Mouse (Mus musculus) erythroid progenitor cell, adult 5-6 weeks (primary cell): ENCODE results near the gene Fcgr2b. TPM values are rescaled to one million over a fixed set of nuclear protein-coding genes. Genes with fewer than 3 reads are reported as not detected.
A peak's percentile ranks its signal among the peaks of the same experiment; 100 is the strongest.

Experiments used
- ATAC-seq: replicated peaks from 2 replicates; pipeline ENCODE4 v1.8.0; 2016; ENCODE audit warnings: moderate number of reproducible peaks, mild to moderate bottlenecking, moderate TSS enrichment, inconsistent platforms; ENCODE audit not compliant: poor library complexity, low FRiP score, severe bottlenecking
- total RNA-seq, 2 experiments: library from RNA; stranded (forward) in 1 of 2; stranded (reverse) in 1 of 2; fragments of 150-400 nt in 1 of 2; fragments of 186-747, 209-891 nt in 1 of 2; gene quantifications; 2 replicates each; pipeline versions ENCODE4 v1.2.3 to v1.2.4; 2015 to 2017; ENCODE audit warnings: low replicate concordance in 2 of 2

The Fcgr2b gene
- total RNA-seq, 2 experiments from 2014 or later = 32.1 to 34.8 TPM

DNA sequence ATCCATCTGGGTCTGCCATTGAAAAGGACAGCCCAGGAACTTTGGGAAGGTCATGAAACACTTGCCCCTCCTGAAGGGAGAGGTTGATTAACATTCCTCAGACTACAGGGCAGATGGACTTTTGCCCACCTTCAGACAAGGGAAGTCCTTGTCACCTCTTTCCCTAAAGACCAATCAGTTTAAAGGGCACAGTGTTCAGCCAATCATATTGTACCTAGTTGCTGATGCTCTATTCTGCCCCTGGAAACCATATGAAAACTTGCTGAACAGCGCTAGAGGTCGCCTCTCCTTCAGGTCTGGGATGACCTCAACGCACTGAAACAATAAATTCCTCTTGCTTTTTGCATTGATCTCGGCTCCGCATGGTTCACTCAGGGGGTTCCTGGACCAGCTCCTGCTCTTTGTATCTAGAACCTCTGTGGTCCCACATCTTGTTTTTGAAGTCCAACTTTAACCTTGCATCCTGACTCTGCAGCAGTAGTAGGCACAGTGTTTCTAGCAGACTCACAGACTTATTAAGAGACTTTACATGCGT lies 42.9 kb downstream of the Fcgr2b start:
- ATAC-seq = no peak

DNA sequence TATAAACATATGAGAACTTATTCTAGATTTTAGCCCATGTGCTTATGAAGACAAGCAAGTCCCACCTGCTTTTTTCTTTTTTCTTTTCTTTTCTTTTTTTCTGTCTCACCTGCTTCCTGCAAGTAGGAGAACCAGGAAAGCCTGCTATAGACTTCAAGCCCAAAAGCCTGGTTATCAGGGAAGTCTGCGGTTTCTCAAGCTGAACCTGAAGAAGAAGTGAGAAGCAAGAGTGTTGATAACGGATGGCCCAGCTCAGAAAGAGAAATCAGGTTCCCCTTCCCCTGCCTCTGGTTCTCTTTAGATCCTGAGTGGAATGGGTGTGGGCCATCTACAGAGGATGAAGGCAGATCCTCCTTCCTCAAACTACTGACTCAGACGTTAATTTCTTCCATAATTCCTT lies 44.3 kb downstream of the Fcgr2b start:
- ATAC-seq = no peak

DNA sequence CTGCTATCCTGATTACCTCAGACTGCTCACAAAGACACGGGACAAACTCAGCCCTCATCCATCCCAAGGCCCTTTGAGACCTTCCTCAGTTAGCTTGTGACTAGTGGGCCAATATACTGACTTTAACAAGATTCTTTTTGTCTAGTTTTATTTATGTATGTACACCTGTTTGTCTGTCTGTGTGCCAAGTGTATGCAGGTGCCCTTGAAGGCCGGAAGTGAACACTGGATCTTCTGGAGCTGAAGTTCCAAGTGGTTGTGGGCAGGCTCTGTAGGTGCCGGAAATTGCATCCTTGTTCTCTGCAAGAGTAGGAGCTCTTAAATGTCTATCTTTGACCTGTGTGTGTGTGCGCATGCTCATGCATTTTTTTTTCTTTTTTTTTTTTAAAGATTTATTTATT lies 47.1 kb downstream of the Fcgr2b start:
- no peak for ATAC-seq

DNA sequence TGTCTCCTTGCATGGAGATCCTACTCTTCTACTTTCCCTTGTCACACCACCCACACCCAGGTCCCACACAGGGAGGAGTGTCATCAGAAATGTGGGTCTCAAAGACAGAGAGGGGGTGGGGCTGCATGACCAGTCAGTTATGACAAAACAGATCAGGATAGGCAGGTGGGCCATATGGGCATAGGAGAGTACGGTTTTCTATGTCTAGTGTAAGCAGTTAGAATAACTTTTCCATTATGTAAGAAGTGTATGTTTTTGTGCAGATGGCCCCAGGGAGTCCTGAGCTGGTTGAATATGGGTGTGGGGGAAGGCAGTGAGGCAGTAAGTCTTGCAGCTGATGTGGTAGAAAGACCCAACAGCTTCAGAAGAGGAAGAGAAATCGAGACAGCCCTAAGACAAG lies 47.9 kb downstream of the Fcgr2b start:
- no peak for ATAC-seq

DNA sequence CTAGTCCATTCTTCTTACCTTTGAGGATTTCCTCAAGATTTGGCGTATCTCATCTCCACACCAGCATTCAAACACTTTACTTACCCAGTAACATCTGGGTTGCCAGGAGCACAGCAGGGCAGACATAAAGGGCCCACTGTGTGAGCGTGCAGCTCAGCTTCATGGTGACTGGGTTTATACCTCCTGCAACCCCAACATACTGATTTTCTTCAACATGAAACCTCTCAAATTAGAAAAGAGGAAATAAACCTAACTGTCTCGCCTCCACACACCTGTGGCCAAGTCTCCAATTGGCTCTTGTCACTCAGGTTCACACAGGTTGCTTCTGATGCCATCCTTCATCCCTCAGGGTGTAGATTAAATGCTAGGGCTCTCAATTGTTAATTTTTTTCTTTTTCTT lies 49.0 kb downstream of the Fcgr2b start, which contains the start of gene Fcrla:
Fcrla (minus strand) TSS at position 206 of the 400 bp plus-strand sequence.
- no peak for ATAC-seq

DNA sequence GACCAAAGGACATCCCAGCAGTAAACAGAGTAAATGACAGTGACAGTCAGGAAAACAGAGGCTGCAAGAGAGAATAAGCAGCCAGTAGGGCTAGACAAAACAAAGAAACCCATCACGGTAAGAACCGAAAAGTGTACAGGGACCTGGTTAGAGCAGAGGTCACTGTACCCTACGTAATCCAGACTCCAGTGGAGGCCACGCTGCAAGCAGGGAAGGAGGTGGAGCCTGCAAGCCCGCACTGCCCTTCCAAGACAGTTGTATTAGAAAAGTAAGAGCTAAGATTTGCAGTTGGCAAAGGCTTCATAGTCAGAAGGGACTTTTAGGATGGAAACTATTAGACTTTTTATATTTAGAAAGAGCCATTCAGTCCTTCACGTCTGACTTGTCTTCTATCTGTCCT lies 49.4 kb downstream of the Fcgr2b start:
- ATAC-seq = no peak

DNA sequence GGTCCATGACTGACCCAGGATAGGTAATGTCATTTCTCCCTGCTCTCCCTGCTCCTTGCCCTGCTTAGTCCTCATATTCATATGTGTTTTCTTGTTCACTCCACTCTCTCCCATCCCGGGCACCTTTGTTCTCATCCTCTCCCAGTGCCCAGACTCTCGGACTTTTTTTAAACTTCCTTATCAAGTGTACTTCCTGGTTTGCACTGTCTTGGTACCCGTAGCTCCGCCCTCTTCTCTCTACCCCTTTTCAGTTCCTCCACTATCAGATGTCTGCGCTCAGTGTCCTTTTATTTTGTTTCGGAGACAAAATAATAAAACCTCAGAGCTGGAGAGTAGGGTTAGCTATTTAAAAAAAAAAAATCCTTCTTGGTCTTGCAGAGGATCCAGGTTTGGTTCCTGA lies 51.9 kb downstream of the Fcgr2b start:
- ATAC-seq = 0 out of 2 replicates have a peak, but pooled peaks have one; percentile 25

DNA sequence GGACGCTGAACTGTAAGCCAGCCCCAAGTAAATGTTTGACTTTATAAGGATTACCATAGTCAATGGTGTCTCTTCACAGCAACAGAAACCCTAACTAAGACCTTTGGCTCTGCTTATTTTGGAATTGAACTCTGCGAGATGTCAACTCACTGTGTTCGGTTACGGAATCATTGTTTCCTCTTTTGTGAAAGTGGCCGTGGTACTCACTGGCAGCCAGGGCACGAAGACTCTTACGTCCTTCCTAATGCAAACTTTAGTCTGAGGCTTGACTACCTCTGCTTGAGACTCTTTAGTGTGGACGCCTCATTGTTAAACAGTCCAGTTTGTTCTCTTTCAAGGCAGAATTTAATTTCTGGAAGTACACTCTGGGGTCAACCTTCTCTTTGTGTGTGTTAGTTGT lies 57.0 kb downstream of the Fcgr2b start:
- ATAC-seq = no peak

DNA sequence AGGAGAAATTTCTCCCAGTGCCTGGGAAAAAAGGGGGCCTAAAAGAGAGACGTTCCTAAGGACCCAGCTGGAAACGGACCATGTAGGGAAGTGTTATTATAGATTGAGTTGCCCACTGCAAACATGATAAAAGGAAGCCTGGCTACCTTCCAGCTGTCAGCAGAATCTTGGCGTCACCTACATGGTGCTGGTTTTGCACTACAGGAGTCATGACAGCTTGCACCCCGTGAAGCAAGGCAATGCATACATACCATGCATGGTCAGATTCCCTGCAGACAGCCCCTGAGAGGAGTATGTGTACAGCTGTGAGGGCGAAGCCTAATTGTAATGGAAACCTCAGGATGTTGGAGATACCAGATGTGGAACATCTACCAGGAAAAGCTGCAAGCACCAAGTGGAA lies 60.7 kb downstream of the Fcgr2b start:
- no peak for ATAC-seq

DNA sequence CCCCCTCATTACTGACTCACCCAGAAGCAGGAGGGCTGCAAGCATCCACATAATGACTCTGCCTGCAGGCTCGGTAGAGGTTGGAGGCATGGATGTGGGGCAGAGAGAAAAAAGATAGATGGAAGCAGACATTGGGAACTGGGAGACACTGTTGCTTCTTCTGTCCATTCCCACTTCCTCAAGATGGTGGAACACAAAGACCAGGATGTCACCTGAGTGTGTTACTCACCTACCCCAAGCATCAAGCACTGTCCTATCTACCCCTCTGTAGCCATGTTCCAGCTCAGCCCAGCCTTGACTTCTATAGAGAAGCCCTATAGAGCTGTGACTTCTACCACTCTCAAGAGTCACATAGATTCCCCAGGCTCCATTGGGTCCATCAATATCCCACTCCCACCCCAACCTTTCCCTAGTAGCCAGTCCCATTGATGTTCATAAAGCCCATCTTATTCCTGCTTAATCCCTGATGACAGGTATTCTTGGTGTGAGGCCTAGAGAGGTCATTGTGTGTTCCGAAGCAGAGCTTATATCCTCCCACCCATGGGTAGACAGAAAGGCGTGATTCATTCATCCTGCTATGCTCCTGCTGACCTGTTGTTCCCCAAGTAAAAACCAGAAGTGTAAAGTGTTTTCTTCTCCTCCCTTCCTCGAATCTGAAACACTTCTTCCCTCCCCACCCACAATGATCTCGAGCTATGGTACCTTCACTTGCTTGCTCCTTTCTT lies 63.3 kb downstream of the Fcgr2b start, which contains the start of gene Fcrlb:
Fcrlb (minus strand) TSS at position 51 of the 725 bp plus-strand sequence.
- no peak for ATAC-seq

DNA sequence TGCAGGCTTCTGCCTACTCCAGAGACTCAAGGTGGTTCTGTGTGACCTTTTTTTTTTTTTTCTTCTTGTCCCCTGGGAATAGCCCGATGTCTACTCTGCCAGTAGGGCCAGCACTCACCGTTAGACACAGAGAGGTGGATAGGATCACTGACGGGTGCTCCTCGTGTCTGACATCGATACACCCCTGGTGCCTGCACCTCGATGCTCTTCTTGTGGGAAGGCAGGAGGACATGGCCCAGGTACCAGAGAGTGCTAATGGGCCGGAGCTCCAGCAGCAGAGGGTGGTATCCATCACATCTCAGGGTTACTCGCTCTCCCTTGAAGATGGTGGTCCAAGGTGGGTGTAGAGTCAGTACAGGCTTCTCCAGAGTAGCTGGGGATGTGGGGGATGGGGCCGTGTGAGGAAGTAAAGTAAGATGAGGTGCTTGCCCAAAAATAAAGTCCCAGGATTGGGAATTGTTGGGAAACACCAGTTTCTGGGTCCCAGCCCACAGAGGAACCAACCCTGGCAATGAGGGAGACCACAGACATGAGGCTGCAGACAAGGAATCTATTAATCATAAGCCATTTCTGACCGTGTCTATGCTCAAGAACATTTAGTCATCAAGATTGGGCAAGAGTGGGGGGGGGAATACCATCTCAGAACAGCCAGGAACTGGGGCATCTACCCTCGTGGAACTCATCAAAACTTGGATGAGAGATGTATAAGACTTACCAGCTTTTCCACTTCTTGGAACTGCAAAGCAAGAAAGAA lies 64.3 kb downstream of the Fcgr2b start:
- no peak for ATAC-seq

Other genes with a start within 250 kb of the Fcgr2b start
- gene Atf6, start 108.8 kb downstream of the Fcgr2b start, total RNA-seq (2015; ENCODE audit: low replicate concordance) = 23.1 and 26.4 TPM in 2 replicates
- 27.2 and 29.6 TPM in 2 replicates for gene Atf6, start 108.8 kb downstream of the Fcgr2b start, total RNA-seq (2017; ENCODE audit: low replicate concordance)
- not detected in 2 replicates for gene Gm26620, start 91.5 kb downstream of the Fcgr2b start, total RNA-seq (2015; ENCODE audit: low replicate concordance)
- not detected in 2 replicates for gene Gm26620, start 91.5 kb downstream of the Fcgr2b start, total RNA-seq (2017; ENCODE audit: low replicate concordance)
- 2.2 and 5.4 TPM in 2 replicates for gene Dusp12, start 91.0 kb downstream of the Fcgr2b start, total RNA-seq (2015; ENCODE audit: low replicate concordance)
- not detected in 2 replicates for gene Dusp12, start 91.0 kb downstream of the Fcgr2b start, total RNA-seq (2017; ENCODE audit: low replicate concordance)
- gene Fcrlb, start 63.6 kb downstream of the Fcgr2b start, total RNA-seq (2015; ENCODE audit: low replicate concordance) = not detected in 2 replicates
- not detected in 2 replicates for gene Fcrlb, start 63.6 kb downstream of the Fcgr2b start, total RNA-seq (2017; ENCODE audit: low replicate concordance)
- 51.9 and 53.7 TPM in 2 replicates for gene Fcrla, start 49.0 kb downstream of the Fcgr2b start, total RNA-seq (2015; ENCODE audit: low replicate concordance)
- gene Fcrla, start 49.0 kb downstream of the Fcgr2b start, total RNA-seq (2017; ENCODE audit: low replicate concordance) = 27.0 and 28.4 TPM in 2 replicates
- gene Fcgr4, start 42.4 kb upstream of the Fcgr2b start, total RNA-seq (2015; ENCODE audit: low replicate concordance) = 12.2 and 20.2 TPM in 2 replicates
- gene Fcgr4, start 42.4 kb upstream of the Fcgr2b start, total RNA-seq (2017; ENCODE audit: low replicate concordance) = 7.3 and 7.6 TPM in 2 replicates
- gene Fcgr3, start 88.4 kb upstream of the Fcgr2b start, total RNA-seq (2015; ENCODE audit: low replicate concordance) = 78.6 and 80.1 TPM in 2 replicates
- 29.8 and 53.5 TPM in 2 replicates for gene Fcgr3, start 88.4 kb upstream of the Fcgr2b start, total RNA-seq (2017; ENCODE audit: low replicate concordance)
- gene Cfap126, start 137.4 kb upstream of the Fcgr2b start, total RNA-seq (2015; ENCODE audit: low replicate concordance) = 19.8 TPM in 1 of 2 replicates, not detected in the other
- gene Cfap126, start 137.4 kb upstream of the Fcgr2b start, total RNA-seq (2017; ENCODE audit: low replicate concordance) = not detected in 2 replicates
- gene Sdhc, start 174.1 kb upstream of the Fcgr2b start, total RNA-seq (2015; ENCODE audit: low replicate concordance) = 50.8 and 70.4 TPM in 2 replicates
- gene Sdhc, start 174.1 kb upstream of the Fcgr2b start, total RNA-seq (2017; ENCODE audit: low replicate concordance) = 4.7 and 14.6 TPM in 2 replicates
- gene Mpz, start 174.2 kb upstream of the Fcgr2b start, total RNA-seq (2015; ENCODE audit: low replicate concordance) = not detected in 2 replicates
- not detected in 2 replicates for gene Mpz, start 174.2 kb upstream of the Fcgr2b start, total RNA-seq (2017; ENCODE audit: low replicate concordance)
- gene Pcp4l1, start 219.7 kb upstream of the Fcgr2b start, total RNA-seq (2015; ENCODE audit: low replicate concordance) = 1.7 and 3.6 TPM in 2 replicates
- gene Pcp4l1, start 219.7 kb upstream of the Fcgr2b start, total RNA-seq (2017; ENCODE audit: low replicate concordance) = not detected in 2 replicates
- gene Nr1i3, start 237.4 kb upstream of the Fcgr2b start, total RNA-seq (2015; ENCODE audit: low replicate concordance) = not detected in 2 replicates
- 0.39 TPM in 1 of 2 replicates, not detected in the other for gene Nr1i3, start 237.4 kb upstream of the Fcgr2b start, total RNA-seq (2017; ENCODE audit: low replicate concordance)
- gene Tomm40l, start 246.0 kb upstream of the Fcgr2b start, total RNA-seq (2015; ENCODE audit: low replicate concordance) = 1.1 and 4.2 TPM in 2 replicates
- 4.0 and 4.1 TPM in 2 replicates for gene Tomm40l, start 246.0 kb upstream of the Fcgr2b start, total RNA-seq (2017; ENCODE audit: low replicate concordance)
- gene Apoa2, start 248.5 kb upstream of the Fcgr2b start, total RNA-seq (2015; ENCODE audit: low replicate concordance) = 16.8 TPM in 1 of 2 replicates, not detected in the other
- not detected in 2 replicates for gene Apoa2, start 248.5 kb upstream of the Fcgr2b start, total RNA-seq (2017; ENCODE audit: low replicate concordance)